Mouse (Mus musculus) embryo, embryonic 11.5 days (tissue): ENCODE measurements around the gene Trub1.

ENCODE experiments used
- DNase-seq: peaks from one replicate; pipeline ENCODE4 v3.0.0-alpha.2; 2012; ENCODE audit warnings: low read depth, low spot score

Gene Trub1

DNA sequence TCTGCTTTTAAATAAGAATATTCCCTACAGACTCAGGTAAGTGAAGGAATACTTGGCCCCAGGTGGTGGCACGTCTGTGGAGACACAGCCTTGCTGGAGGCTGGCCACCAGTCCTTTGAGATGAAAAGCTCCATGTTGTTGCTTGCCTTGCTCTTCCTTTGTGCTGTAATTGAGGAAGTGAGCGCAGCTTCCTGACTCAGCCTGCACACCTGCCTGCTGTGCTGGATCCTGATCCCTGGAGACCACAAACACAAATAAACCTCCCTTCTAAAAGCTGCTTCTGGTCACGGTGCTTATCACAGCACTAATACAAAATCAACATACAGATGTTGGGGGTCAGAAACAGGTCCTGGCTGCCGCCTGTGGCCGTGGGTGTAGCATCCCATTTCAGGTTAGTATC, 41.3 kb downstream of the Trub1 start:
- DNase-seq = no peak

DNA sequence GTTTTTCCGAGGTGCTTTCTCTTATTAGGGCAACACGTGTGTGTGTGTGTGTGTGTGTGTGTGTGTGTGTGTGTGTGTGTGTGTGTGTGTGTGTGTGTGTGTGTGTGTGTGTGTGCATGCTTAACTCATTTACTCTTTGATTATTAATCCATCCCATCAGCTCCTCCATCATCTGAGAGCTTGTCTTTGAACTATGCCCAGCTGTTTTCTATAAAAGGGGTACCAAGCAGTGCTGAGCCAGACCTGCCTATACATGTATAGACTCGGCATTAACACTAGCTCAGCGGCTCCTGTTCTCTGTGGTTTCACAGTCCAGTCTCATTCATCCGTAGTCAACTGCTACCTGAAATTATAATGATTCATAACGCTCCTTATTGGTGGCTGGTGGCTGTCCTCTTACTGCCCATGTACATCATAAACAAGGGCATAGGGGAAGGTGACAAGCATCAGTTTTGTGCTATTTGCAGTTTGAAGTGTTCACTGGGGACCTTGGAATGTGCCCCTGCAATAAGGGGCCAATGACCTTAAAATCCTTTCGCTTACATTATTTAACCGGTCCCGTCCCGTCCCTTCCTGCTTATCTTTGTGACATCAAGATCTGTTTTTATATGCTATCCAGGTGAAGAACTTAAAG, 45.5 kb downstream of the Trub1 start:
- DNase-seq = no peak

DNA sequence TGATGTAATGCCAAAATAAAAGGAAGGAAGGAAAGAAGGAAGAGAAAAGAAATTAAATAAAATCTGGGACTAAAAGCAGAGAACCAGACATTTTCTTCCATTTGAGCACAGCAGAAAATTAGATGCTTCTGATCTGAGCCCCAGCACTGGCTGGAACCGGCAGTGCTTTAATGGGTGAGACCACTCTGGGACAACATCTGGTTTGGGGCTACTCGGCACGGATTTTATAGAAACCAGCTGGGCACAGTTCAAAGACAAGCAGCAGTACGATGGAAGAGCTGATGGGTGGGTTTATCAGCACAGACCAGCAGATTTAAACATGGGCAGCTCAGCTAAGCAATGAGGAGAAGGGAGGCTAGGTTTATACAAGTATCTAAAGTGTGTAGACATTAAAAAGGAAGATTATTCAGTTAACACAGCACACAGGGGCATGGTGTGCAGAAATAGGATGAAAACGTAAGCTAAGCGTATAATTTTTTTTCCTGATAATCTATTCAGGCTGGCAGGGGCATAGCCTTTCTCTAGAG, 46.2 kb downstream of the Trub1 start:
- DNase-seq = no peak

DNA sequence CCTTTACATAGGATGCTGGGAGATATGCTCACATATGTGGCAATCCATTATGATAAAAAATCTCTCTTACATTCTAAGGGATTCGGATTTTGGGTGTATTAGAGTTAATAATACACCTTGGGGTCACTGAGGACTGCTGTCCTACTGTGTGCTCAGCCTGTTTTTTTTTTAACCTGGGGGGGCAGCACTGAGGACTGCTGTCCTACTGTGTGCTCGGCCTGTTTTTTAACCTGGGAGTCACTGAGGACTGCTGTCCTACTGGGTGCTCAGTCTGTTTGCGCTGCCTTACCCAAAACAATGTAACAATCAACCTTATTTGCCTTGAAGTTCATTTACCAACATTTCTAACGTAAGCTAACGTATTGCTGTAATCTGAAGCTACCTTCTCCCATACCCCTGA, 47.5 kb downstream of the Trub1 start:
- DNase-seq = no peak

DNA sequence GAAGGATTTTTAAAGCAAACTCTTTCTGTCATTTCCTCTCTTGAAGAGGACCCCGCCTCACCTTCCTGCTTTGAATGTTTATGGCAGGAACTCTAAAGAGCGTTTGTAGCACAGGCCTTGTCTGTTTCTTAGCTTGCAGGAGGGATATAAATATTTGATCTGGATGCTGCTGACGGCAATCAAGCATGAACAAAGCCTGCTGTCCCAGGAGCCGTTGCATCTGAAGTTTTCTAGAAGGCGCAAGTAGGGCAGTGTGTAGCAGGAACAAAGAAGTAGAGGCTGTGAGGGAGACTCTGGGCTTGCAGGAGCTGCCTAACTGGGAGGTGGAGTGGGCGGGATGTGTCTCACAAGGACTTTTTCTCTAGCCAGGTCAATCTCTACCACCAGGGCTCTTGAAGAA, 50.4 kb downstream of the Trub1 start:
- DNase-seq = no peak

DNA sequence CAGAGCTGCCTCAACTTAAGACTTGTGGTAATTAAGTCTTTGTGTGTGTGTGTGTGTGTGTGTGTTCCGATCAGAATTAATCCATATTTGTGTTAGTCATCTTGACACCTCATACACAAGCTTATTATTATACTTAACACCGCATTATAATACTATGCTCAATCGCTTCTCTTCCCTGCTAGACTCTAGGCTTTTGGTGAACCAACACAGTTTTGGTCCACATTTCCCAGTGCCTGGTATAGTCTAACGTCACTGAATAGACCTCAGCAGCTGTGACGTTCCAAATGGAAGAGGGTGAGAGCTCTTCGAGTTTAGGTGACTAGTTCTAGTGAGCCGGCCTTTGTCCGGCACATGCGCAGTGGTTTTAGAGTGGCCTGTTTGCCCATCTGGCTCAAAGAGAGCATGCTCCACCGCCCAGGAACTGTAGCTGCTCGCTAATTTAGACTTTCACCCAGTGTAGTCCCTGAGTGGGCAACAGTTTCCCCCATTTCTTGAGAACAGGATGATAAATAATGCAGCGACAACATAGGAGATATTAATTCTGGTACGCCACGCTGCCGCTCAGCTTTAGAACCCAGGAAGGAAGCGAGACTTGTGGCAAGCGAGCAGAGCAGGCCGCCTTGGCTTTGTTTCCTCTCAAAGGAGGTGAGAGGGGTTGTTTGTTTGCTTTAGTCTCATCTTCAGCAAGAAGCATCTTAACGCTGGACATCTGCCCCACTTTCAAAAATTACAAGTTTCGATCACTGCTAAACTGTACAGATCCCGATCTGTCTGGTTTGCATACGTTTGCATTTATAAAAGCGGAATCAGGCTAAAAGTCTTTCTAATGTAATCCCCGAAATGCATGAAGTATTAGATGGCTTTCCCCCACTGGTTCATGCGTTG, 52.6 kb downstream of the Trub1 start:
- DNase-seq = no peak

DNA sequence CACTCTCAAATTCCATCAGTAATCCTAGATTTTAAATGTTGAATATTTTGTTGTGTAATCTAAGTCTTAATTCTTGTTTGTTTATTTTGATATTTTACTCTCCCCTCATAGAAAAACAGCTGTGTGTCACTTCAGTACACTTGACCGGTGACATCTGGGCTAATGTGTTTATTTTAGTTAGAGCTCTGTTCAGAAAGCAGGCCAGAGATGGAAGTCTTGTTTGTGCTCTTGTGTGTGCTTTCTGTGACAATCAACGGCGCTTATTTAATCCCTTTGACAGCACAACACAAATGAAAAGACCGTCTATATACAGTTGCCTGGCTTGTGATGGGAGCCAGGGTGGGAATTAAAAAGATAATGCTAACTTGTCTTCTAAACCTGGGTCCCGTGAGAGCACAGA, 53.9 kb downstream of the Trub1 start:
- DNase-seq = no peak

DNA sequence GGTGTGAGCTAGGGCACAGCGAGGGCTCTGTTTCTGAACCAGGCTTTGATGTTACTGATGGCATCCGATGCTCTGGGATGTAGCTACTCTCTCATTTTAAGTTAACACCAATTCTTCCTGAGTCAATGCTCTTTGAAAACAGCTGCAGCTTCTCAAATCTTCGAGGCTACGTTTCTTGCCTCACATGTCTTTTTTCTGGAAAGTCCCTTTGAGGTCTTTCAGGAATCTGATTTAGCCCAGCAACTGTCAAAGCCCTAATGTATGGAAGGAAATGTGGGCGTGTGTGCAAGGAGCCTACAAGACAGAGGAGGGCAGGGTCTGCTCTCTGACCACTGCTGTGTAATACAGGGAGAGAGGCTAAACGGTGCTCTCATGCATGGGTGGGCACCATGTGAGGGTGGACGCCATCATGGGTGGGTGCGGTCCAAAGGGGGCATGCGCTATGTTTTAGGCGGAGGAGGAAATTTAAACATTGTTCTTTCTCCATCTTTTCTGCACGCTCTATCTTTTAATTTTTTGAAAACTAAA, 55.6 kb downstream of the Trub1 start:
- no peak for DNase-seq

DNA sequence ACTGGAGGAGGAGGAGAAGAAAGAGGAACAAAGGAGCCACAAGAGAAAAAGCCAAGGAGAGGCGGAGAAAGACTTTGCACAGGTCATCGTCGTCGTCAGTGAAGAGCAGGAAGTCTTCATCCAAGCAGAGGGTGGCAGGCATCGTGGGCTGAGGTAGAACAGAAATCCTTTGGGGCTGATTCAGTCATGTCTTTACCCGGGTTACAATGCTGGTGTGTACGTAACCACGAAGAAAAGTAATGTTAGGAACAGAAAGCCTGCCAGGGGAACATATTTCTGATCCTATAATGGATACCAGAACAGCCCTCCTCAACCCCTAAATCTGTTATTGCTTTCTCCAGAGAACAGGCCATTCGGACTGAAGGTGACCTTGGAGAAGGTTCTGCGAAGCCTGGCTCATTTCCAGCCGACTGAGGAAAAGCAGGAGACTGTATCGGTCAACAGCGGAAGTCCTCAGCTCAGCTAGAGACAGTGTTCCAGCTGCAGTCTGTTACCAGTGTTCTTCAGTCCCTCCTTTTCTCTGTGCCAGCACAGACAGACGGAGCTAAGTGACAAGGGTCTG, 57.1 kb downstream of the Trub1 start:
- no peak for DNase-seq

DNA sequence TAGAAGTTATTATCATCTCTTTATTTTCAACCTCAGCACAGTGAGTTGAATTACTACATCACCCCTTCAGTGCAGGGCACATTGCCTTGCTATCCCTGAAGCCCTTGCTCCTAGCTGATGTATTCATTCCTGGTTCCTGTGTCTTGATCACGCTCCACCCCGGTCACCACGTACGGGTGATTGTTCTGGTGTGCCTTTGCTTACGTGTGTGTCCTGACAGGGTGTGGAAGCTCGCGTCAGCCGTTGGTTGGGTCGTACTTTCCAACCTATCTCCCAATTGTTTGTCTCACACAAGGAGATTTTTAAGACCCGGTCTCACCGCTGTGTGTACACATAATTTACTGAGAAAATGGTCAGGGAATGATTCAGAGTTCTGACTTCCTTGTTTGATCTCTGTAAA, 58.1 kb downstream of the Trub1 start:
- DNase-seq = no peak

DNA sequence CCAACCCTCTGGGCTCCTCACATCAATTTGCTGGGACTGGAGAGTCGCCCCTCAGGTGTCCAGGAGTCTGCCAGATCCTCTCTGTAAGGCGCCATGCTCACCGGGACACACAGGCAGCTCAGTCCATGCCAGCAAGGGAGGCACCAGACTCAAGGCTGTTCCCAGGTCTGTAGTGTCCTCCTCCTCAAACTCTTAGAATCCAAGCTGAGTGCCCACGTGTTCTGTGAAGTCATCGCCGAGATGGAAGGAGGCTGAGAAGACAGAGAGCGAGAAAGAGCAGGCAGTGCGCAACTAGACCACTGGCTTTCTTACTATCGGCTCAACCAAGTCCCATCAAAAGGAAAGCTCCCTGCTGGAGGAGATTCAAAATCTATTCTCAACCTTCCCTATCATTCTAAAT, 60.4 kb downstream of the Trub1 start:
- no peak for DNase-seq

DNA sequence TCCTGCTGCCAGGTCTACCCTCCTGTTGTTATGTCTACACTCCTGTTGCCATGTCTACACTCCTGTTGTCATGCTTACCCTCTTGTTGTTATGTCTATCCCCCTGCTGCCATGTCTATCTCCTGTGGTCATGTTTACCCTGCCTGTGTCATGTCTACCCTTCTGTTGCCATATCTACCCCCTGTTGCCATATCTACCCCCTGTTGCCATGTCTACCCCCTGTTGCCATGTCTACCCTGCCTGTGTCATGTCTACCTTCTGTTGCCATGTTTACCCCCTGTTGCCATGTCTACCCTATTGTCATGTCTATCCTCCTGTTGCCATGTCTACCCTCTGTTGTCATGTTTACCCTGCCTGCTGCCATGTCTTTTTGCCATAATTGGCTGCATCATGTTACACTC, 69.0 kb downstream of the Trub1 start:
- DNase-seq = no peak

DNA sequence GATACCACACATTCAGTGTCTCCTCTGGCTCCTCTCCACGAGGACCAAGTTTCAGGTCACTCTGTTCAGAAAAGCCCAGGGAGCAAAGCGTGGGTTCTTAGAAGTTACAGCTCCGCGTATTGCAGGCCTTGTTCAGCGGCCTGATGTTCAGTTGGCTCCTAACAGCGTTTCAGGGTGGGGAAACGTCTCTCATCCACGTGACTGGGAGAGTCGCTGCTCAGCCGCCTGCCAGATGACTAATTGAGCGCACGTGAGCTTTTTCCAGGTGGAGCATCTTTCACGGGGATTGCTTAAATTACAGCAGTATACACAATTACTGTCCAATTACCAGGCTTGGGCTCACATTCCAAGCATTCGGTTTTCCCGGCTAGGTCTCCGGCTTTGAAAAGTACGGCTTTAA, 70.7 kb downstream of the Trub1 start:
- DNase-seq = no peak

DNA sequence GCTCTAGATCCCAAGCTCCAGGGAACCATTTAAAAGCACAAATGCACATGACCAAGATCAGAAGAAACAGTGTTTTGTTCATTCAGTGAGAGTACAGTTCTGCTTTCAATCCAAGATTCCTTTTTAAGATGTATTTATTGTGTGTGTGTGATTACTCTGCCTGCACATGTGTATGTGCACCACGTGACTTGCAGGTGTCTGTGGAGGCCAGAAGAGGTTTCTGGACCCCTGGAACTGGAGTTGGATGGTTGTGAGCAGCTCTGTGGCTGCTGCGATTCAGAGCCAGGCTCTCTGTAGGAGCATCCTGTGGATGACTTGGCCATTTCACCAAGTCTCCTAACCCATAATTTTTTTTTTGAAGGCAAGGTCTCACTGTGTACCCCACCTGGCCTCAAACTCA, 73.0 kb downstream of the Trub1 start:
- no peak for DNase-seq

DNA sequence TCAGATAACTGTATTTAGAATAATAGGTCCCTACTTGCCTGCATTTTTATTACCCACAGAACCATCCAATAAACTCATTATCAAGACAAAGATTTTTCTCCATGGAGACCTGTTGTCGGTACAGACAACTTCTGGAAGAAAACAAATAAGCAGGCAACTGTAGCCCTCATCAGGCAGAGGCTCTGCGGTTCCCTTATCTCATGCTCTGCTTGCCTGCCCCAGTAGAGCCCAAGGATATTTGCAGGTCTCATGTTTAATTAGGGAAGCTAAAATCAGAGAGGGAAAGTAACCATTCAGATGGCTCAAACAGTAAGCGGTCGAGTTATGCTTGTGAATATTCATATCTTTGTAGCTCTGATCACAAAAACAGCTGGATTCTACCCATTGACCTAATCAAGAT, 77.5 kb downstream of the Trub1 start:
- DNase-seq = no peak

DNA sequence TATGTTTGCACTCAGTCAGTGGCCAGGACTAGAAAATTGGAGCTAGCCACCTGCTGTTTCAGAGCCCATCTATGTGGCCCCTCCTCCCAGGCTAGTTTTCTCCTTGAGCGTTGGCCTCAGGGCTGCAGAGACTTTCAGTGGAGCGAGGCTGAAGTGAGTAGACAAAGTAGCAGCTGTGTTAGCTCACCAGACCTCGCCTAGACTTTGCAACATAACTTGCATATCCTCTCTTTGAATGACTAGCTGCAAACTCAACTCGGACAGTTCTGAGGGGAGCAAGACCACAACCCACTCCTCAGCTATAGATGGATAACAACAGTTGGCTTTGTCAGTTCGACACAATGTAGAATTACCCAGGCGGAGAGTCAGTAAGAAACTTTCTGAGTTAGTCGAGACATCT, 81.5 kb downstream of the Trub1 start:
- no peak for DNase-seq

DNA sequence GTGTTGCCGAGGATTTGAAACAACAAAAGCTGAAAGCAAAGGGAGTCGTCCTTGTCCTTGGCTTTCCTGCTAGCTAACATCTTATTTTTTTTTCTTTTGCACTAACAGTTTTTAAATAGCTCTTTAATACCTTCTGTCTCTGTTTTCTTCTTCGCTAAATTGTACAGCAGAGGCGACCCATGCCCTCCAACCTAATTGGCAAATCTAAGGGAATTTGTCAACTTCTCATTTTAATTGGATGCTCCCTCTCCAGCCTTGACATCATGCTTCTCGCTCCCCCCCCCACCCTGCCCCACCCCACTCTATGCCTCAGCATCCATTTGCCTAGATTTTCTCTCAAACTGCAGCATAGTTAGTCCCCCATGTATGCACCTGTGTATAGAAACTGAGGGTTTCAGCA, 83.8 kb downstream of the Trub1 start:
- DNase-seq = no peak

DNA sequence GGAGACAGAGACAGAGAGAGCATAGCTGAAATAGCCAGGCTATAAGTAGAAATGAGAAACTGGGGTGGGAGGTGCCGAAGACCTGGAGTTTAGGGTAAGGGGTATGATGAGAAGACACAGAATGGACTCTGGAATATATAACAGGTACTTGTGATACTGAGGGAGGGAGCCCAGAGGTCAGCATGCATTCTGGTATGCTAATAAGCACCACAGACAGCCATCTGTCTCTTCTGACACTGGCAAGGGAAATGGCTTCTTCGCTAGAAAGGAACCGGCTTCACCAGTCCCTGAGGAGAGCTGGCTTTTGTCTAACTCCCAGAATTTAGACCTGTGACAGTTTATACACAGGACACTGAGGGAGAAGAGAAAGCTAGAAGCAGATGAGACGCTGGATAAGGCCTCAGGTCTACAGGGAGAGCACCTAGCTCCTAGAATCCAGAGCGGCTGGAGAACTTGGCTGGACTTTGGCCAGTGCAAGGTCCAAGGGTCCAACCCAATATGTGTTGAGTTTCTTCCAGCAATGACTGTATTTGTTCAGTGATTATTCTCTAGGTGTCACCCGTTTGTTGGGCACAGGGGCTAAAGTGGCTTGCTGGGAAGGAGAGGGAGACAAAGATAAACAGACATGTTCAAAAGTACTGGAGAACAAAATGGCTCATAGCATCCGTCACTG, 84.9 kb downstream of the Trub1 start:
- no peak for DNase-seq

DNA sequence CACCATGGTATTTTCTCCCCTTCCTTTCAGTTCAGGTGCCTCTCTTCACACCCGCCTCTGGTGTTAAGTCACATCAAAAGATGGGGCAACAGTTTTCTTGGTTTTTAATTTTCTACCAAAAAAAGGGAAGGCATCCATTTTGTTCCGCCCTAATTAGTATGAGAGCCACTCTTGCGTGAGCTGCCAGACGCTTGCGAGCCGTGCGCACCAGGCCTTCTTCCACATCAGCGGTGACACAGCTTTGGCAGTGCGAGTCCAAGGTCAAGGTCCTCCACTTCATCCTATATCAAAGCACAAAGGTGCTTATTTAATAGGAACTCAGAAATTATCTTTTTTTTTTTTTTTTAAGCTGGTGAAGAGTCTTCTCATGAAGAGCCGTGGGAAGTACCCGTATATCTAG, 87.4 kb downstream of the Trub1 start:
- no peak for DNase-seq
